Mouse (Mus musculus) MEL (cell line): ENCODE measurements around the gene Necab2.

Experiments used
- CHD1 ChIP-seq: IDR thresholded peaks from 2 replicates; pipeline ENCODE4 v1.6.1; 2012; ENCODE audit warnings: low read depth, mild to moderate bottlenecking, inconsistent platforms, low read length, improper control_type of control experiment
- ETS1 ChIP-seq: IDR thresholded peaks from 2 replicates; pipeline ENCODE4 v1.6.1; 2012; ENCODE audit warnings: low read depth, mild to moderate bottlenecking, inconsistent platforms, low read length, improper control_type of control experiment, moderate library complexity
- MXI1 ChIP-seq: IDR thresholded peaks from 2 replicates; pipeline ENCODE4 v1.6.1; 2011; ENCODE audit warnings: mild to moderate bottlenecking, low read depth, low read length, improper control_type of control experiment
- POLR2A ChIP-seq, 2 experiments: IDR thresholded peaks; 2 replicates each; pipeline ENCODE4 v1.6.1; 2011 to 2012; ENCODE audit warnings: low read length in 2 of 2, mild to moderate bottlenecking in 2 of 2, control low read depth in 1 of 2, improper control_type of control experiment in 1 of 2, low read depth in 1 of 2, moderate library complexity in 1 of 2; ENCODE audit not compliant: control insufficient read depth in 1 of 2, insufficient read depth in 1 of 2, poor library complexity in 1 of 2
- SMC3 ChIP-seq: IDR thresholded peaks from 2 replicates; pipeline ENCODE4 v1.6.1; 2011; ENCODE audit warnings: low read depth, low read length, improper control_type of control experiment

GRCm38 (mm10) chr8:119449627-119450026 is 3.1 kb downstream of the Necab2 start:
- TF ChIP-seq SMC3: no peak
- TF ChIP-seq CHD1: no peak
- TF ChIP-seq ETS1: no peak
- TF ChIP-seq MXI1: no peak
- no peak for TF ChIP-seq POLR2A (IDR thresholded peaks at IDR 0.05; ENCODE audit: control insufficient read depth in 1 of 2, insufficient read depth in 1 of 2, low read depth in 1 of 2, low read length in 2 of 2, poor library complexity in 1 of 2)
